Mouse (Mus musculus): ENCODE measurements around the gene Zwilch. TPM values are rescaled to one million over a fixed set of nuclear protein-coding genes. Genes with fewer than 3 reads are reported as not detected.
"Not testable (repeated sequence)": the region's sequence is repeated elsewhere in the genome, so short reads cannot be mapped to it uniquely, and the experiment has no call there.

The Zwilch gene
- polyA plus RNA-seq, 1 experiment from 2014 or later: 7.5 TPM

DNA sequence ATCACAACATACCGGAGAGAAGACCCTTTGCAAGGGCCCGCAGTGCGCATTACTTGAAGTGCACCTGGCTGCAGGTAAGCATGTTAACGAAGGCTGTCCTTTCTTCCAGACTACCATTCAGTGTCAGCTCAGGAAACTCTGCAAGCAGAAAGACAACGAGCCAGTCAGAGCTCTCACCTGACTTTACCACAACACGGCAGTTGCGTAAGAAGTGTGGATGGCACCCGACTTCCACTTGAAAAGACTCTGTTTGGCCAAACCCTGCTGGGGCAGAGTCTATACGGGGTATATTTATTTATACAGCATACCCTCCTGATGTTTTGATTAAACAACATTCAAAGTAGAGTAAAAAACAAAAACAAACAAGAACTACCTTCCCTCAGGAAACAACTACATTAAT lies 33.0 kb downstream of the Zwilch start:
- ATAC-seq (replicated peaks; ENCODE audit: low FRiP score, low read depth): no peak
- WGBS: 95% methylated on average over 9 of the region's 9 CpGs

DNA sequence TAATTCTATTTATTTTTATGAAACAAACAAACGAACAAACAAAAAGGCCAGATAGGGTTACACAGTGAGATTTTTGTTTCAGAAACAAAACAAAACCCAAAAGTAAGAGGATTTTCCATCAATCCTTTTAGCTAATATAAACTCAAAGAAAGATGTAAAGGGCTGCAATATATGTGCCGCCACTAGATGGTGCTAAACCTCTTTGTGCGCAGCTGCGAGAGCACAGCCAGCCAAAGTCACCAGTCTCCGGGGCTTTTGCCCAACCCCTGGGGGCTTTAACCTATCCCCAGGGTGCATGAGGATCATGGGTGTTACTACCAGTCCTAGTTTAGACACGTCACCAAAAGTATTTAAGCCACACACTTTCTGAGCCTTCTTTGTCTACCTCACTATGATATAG lies 34.0 kb downstream of the Zwilch start:
- H3K9me3 ChIP-seq (replicated peaks; ENCODE audit: low read length); ATAC-seq (replicated peaks; ENCODE audit: low FRiP score, low read depth); H3K9ac ChIP-seq (ENCODE audit: low read depth, low read length); H3K4me3 ChIP-seq (replicated peaks; ENCODE audit: low read depth, low read length); H3K27ac ChIP-seq; H3K36me3 ChIP-seq (ENCODE audit: insufficient read depth, low read length); H3K4me1 ChIP-seq (replicated peaks; ENCODE audit: insufficient read depth, low read length); H3K27me3 ChIP-seq (ENCODE audit: insufficient read depth, low read length); H3K4me2 ChIP-seq (ENCODE audit: low read length): not testable (repeated sequence)
- peak; percentile 83 for TF ChIP-seq CTCF (IDR thresholded peaks at IDR 0.05; ENCODE audit: low read depth)
- 3% methylated on average over 6 of the region's 6 CpGs for whole genome bisulfite sequencing
- DNase-seq (ENCODE audit: low spot score): peak; percentile 48

More for the DNA sequence above, 33.0 kb downstream of the Zwilch start:
- Histone ChIP-seq H3K9ac (ENCODE audit: low read depth, low read length) (no peak overlapping the region), H3K4me2 (ENCODE audit: low read length) (no peak overlapping the region), H3K36me3 (ENCODE audit: insufficient read depth, low read length) (peaks cover 7% of the 10 kb centered on the region; the same call in 1 of the 2 replicates), H3K4me1 (replicated peaks; ENCODE audit: insufficient read depth, low read length) (no peaks in the 10 kb centered on the region), H3K9me3 (replicated peaks; ENCODE audit: low read length) (no peaks in the 10 kb centered on the region), H3K4me3 (replicated peaks; ENCODE audit: low read depth, low read length) (no peak overlapping the region), H3K27ac (no peak overlapping the region), H3K27me3 (ENCODE audit: insufficient read depth, low read length) (no peaks in the 10 kb centered on the region)
- TF ChIP-seq CTCF (IDR thresholded peaks at IDR 0.05; ENCODE audit: low read depth): no peak
- DNase-seq (ENCODE audit: low spot score): no peak

DNA sequence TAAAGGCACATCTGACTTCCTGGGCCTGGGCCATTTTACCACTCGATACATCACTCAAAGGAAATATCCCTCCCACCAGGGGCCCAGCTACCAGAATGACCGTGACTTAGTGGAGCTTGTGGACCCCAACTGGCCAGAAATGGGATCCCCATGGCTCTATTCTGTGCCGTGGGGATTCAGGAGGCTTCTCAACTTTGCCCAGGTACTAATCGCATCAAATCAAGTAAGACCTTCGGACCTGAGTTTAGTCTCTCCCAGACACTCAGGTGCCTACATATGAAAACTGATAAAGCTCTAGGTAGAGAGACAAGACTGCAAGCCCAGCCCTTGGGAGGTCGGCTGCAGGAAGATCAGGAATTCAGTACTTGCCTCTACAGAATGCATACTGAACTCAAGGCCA lies 41.3 kb downstream of the Zwilch start:
- Histone ChIP-seq H3K9me3 (replicated peaks; ENCODE audit: low read length) (no peaks in the 10 kb centered on the region), H3K9ac (ENCODE audit: low read depth, low read length) (no peak overlapping the region), H3K27me3 (ENCODE audit: insufficient read depth, low read length) (no peaks in the 10 kb centered on the region), H3K27ac (no peak overlapping the region), H3K4me3 (replicated peaks; ENCODE audit: low read depth, low read length) (no peak overlapping the region), H3K36me3 (ENCODE audit: insufficient read depth, low read length) (no peaks in the 10 kb centered on the region), H3K4me1 (replicated peaks; ENCODE audit: insufficient read depth, low read length) (no peaks in the 10 kb centered on the region), H3K4me2 (ENCODE audit: low read length) (no peak overlapping the region)
- TF ChIP-seq CTCF (IDR thresholded peaks at IDR 0.05; ENCODE audit: low read depth): no peak
- no peak for DNase-seq (ENCODE audit: low spot score)
- WGBS: 82% methylated on average over 6 of the region's 6 CpGs
- ATAC-seq (replicated peaks; ENCODE audit: low FRiP score, low read depth): no peak

- H3K27ac ChIP-seq: no peak overlapping the region
- 0 out of 2 replicates have a peak, but pooled peaks cover 9% of the 10 kb centered on the region for H3K4me1 ChIP-seq (replicated peaks; ENCODE audit: insufficient read depth, low read length)
- no peak for TF ChIP-seq CTCF (IDR thresholded peaks at IDR 0.05; ENCODE audit: low read depth)
- ATAC-seq (replicated peaks; ENCODE audit: low FRiP score, low read depth) (no peak), DNase-seq (ENCODE audit: low spot score) (no peak)
- no peaks in the 10 kb centered on the region for H3K9me3 ChIP-seq (replicated peaks; ENCODE audit: low read length)
- no peaks in the 10 kb centered on the region for H3K27me3 ChIP-seq (ENCODE audit: insufficient read depth, low read length)
- no peak overlapping the region for H3K4me3 ChIP-seq (replicated peaks; ENCODE audit: low read depth, low read length)
- H3K4me2 ChIP-seq (ENCODE audit: low read length): no peak overlapping the region
- no peaks in the 10 kb centered on the region for H3K36me3 ChIP-seq (ENCODE audit: insufficient read depth, low read length)
- H3K9ac ChIP-seq (ENCODE audit: low read depth, low read length): no peak overlapping the region
- 34% methylated on average over 12 of the region's 12 CpGs for whole genome bisulfite sequencing
These were observed 46.8 kb downstream of the Zwilch start for GRCm38 (mm10) chr9:64126121-64126520.

DNA sequence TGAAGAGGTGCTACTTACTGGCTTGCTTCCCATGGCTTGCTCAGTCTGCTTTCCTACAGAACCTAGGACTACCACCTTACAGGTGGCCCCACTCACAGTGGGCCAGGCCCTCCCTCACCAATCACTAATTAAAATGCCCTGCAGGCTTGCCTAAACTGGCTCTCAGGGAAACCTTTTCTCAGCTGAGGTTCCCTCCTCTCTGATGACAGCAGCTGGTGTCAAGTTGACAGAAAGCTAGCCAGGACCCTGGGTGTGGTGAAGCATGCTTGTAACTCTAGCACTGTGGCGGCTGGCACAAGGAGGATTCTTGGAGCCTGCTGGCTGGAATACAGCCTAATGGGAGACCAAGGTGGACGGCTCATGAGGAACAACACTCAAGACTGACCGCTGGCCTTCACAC lies 47.6 kb downstream of the Zwilch start:
- DNase-seq (ENCODE audit: low spot score) (peak; percentile 83), ATAC-seq (replicated peaks; ENCODE audit: low FRiP score, low read depth) (0 out of 2 replicates have a peak, but pooled peaks have one; percentile 55)
- no peak overlapping the region for H3K9ac ChIP-seq (ENCODE audit: low read depth, low read length)

GRCm38 (mm10) chr9:64124846-64125245 lies 48.1 kb downstream of the Zwilch start:
- not testable (repeated sequence) for H3K4me1 ChIP-seq (replicated peaks; ENCODE audit: insufficient read depth, low read length); ATAC-seq (replicated peaks; ENCODE audit: low FRiP score, low read depth); H3K36me3 ChIP-seq (ENCODE audit: insufficient read depth, low read length); H3K4me2 ChIP-seq (ENCODE audit: low read length); H3K9ac ChIP-seq (ENCODE audit: low read depth, low read length); H3K9me3 ChIP-seq (replicated peaks; ENCODE audit: low read length); H3K27ac ChIP-seq; H3K4me3 ChIP-seq (replicated peaks; ENCODE audit: low read depth, low read length); DNase-seq (ENCODE audit: low spot score); H3K27me3 ChIP-seq (ENCODE audit: insufficient read depth, low read length)
- 54% methylated on average over 3 of the region's 3 CpGs for WGBS

More for the DNA sequence above, 47.6 kb downstream of the Zwilch start:
- no peak overlapping the region for H3K27ac ChIP-seq
- WGBS: 43% methylated on average over 3 of the region's 3 CpGs
- H3K36me3 ChIP-seq (ENCODE audit: insufficient read depth, low read length): no peaks in the 10 kb centered on the region
- H3K9me3 ChIP-seq (replicated peaks; ENCODE audit: low read length): no peaks in the 10 kb centered on the region
- no peak for TF ChIP-seq CTCF (IDR thresholded peaks at IDR 0.05; ENCODE audit: low read depth)
- 0 out of 2 replicates have a peak, but pooled peaks cover 9% of the 10 kb centered on the region for H3K4me1 ChIP-seq (replicated peaks; ENCODE audit: insufficient read depth, low read length)
- no peaks in the 10 kb centered on the region for H3K27me3 ChIP-seq (ENCODE audit: insufficient read depth, low read length)
- H3K4me2 ChIP-seq (ENCODE audit: low read length): no peak overlapping the region
- no peak overlapping the region for H3K4me3 ChIP-seq (replicated peaks; ENCODE audit: low read depth, low read length)

- TF ChIP-seq CTCF (IDR thresholded peaks at IDR 0.05; ENCODE audit: low read depth): no peak
- Histone ChIP-seq H3K4me2 (ENCODE audit: low read length) (no peak overlapping the region), H3K27me3 (ENCODE audit: insufficient read depth, low read length) (no peaks in the 10 kb centered on the region), H3K27ac (no peak overlapping the region), H3K36me3 (ENCODE audit: insufficient read depth, low read length) (no peaks in the 10 kb centered on the region), H3K9ac (ENCODE audit: low read depth, low read length) (no peak overlapping the region), H3K4me3 (replicated peaks; ENCODE audit: low read depth, low read length) (no peak overlapping the region), H3K9me3 (replicated peaks; ENCODE audit: low read length) (no peaks in the 10 kb centered on the region), H3K4me1 (replicated peaks; ENCODE audit: insufficient read depth, low read length) (0 out of 2 replicates have a peak, but pooled peaks cover 9% of the 10 kb centered on the region)
- ATAC-seq (replicated peaks; ENCODE audit: low FRiP score, low read depth) (no peak), DNase-seq (ENCODE audit: low spot score) (no peak)
- WGBS: 91% methylated on average over 10 of the region's 10 CpGs
These were observed 50.3 kb downstream of the Zwilch start for GRCm38 (mm10) chr9:64122601-64123000.
